Mouse (Mus musculus): Measurements from ENCODE around the gene Fam189b. TPM values are rescaled to one million over a fixed set of nuclear protein-coding genes. Genes with fewer than 3 reads are reported as not detected.

The Fam189b gene
- polyA plus RNA-seq, 1 experiment from 2014 or later, result 18.5 TPM

GRCm38 (mm10) chr3:89225918-89226317, 43.0 kb downstream of the Fam189b start:
- Histone ChIP-seq H3K9me3 (ENCODE audit: control insufficient read depth, low read length) (no peaks in the 10 kb centered on the region), H3K4me1 (replicated peaks; ENCODE audit: control insufficient read depth, insufficient read depth, low read length) (peaks cover 18% of the 10 kb centered on the region), H3K4me3 (ENCODE audit: low read depth, low read length) (peak overlapping the region; percentile 84), H3K4me2 (replicated peaks; ENCODE audit: low read depth, low read length) (peak overlapping the region; percentile 84), H3K9ac (ENCODE audit: low read depth, low read length) (peak overlapping the region; percentile 83), H3K36me3 (ENCODE audit: control insufficient read depth, insufficient read depth, low read length) (peaks cover 4% of the 10 kb centered on the region; the same call in 1 of the 2 replicates), H3K27ac (ENCODE audit: low read depth, low read length) (peak overlapping the region; percentile 84), H3K27me3 (ENCODE audit: control insufficient read depth, insufficient read depth, low read length) (0 out of 2 replicates have a peak, but pooled peaks cover 2% of the 10 kb centered on the region)
- 27% methylated on average over 4 of the region's 4 CpGs for WGBS
- ATAC-seq (ENCODE audit: low FRiP score) (peak; percentile 77), DNase-seq (ENCODE audit: low spot score) (peak; percentile 91)

- Histone ChIP-seq H3K9ac (ENCODE audit: low read depth, low read length) (peak overlapping the region; percentile 83), H3K4me3 (ENCODE audit: low read depth, low read length) (peak overlapping the region; percentile 84), H3K9me3 (ENCODE audit: control insufficient read depth, low read length) (no peaks in the 10 kb centered on the region), H3K4me2 (replicated peaks; ENCODE audit: low read depth, low read length) (peak overlapping the region; percentile 84), H3K36me3 (ENCODE audit: control insufficient read depth, insufficient read depth, low read length) (peaks cover 4% of the 10 kb centered on the region; the same call in 1 of the 2 replicates), H3K27ac (ENCODE audit: low read depth, low read length) (peak overlapping the region; percentile 84), H3K27me3 (ENCODE audit: control insufficient read depth, insufficient read depth, low read length) (0 out of 2 replicates have a peak, but pooled peaks cover 2% of the 10 kb centered on the region), H3K4me1 (replicated peaks; ENCODE audit: control insufficient read depth, insufficient read depth, low read length) (peaks cover 18% of the 10 kb centered on the region)
- 9% methylated on average over 11 of the region's 11 CpGs for WGBS
- DNase-seq (ENCODE audit: low spot score) (no peak), ATAC-seq (ENCODE audit: low FRiP score) (no peak; the same call in 1 of the 2 replicates)
These were observed 43.4 kb downstream of the Fam189b start for GRCm38 (mm10) chr3:89226361-89226760.

GRCm38 (mm10) chr3:89226900-89227299, 44.0 kb downstream of the Fam189b start, which contains the start of gene Mtx1:
Gene Mtx1 (minus strand): TSS chr3:89227088.
- 0 out of 2 replicates have a peak, but pooled peaks cover 2% of the 10 kb centered on the region for H3K27me3 ChIP-seq (ENCODE audit: control insufficient read depth, insufficient read depth, low read length)
- peak within 1 kb of the TSS; percentile 84 for H3K4me3 ChIP-seq (ENCODE audit: low read depth, low read length)
- H3K9me3 ChIP-seq (ENCODE audit: control insufficient read depth, low read length), result no peaks in the 10 kb centered on the region
- 2% methylated on average over 21 of the region's 21 CpGs for WGBS
- DNase-seq (ENCODE audit: low spot score) (no peak), ATAC-seq (ENCODE audit: low FRiP score) (no peak; the same call in 1 of the 2 replicates)
- peak within 1 kb of the TSS; percentile 84 for H3K4me2 ChIP-seq (replicated peaks; ENCODE audit: low read depth, low read length)
- H3K36me3 ChIP-seq (ENCODE audit: control insufficient read depth, insufficient read depth, low read length), result peaks cover 4% of the 10 kb centered on the region; the same call in 1 of the 2 replicates
- H3K9ac ChIP-seq (ENCODE audit: low read depth, low read length), result peak within 1 kb of the TSS; percentile 83
- H3K27ac ChIP-seq (ENCODE audit: low read depth, low read length), result peak within 1 kb of the TSS; percentile 84
- peaks cover 18% of the 10 kb centered on the region for H3K4me1 ChIP-seq (replicated peaks; ENCODE audit: control insufficient read depth, insufficient read depth, low read length)

GRCm38 (mm10) chr3:89227307-89228179, 44.6 kb downstream of the Fam189b start:
- peak overlapping the region; percentile 84 for H3K4me3 ChIP-seq (ENCODE audit: low read depth, low read length)
- peak; percentile 99 for DNase-seq (ENCODE audit: low spot score)
- H3K36me3 ChIP-seq (ENCODE audit: control insufficient read depth, insufficient read depth, low read length), result peaks cover 4% of the 10 kb centered on the region; the same call in 1 of the 2 replicates
- peak; percentile 76 for ATAC-seq (ENCODE audit: low FRiP score)
- peak overlapping the region; percentile 84 for H3K4me2 ChIP-seq (replicated peaks; ENCODE audit: low read depth, low read length)
- 2% methylated on average over 41 of the region's 41 CpGs for WGBS
- H3K4me1 ChIP-seq (replicated peaks; ENCODE audit: control insufficient read depth, insufficient read depth, low read length), result peaks cover 18% of the 10 kb centered on the region
- 0 out of 2 replicates have a peak, but pooled peaks cover 2% of the 10 kb centered on the region for H3K27me3 ChIP-seq (ENCODE audit: control insufficient read depth, insufficient read depth, low read length)
- H3K9ac ChIP-seq (ENCODE audit: low read depth, low read length), result peak overlapping the region; percentile 83
- peak overlapping the region; percentile 84 for H3K27ac ChIP-seq (ENCODE audit: low read depth, low read length)
- H3K9me3 ChIP-seq (ENCODE audit: control insufficient read depth, low read length), result no peaks in the 10 kb centered on the region

- Histone ChIP-seq H3K9ac (ENCODE audit: low read depth, low read length) (peak overlapping the region; percentile 83), H3K4me2 (replicated peaks; ENCODE audit: low read depth, low read length) (peak overlapping the region; percentile 84), H3K27me3 (ENCODE audit: control insufficient read depth, insufficient read depth, low read length) (0 out of 2 replicates have a peak, but pooled peaks cover 2% of the 10 kb centered on the region), H3K4me3 (ENCODE audit: low read depth, low read length) (peak overlapping the region; percentile 84), H3K36me3 (ENCODE audit: control insufficient read depth, insufficient read depth, low read length) (peaks cover 4% of the 10 kb centered on the region; the same call in 1 of the 2 replicates), H3K27ac (ENCODE audit: low read depth, low read length) (peak overlapping the region; percentile 84), H3K4me1 (replicated peaks; ENCODE audit: control insufficient read depth, insufficient read depth, low read length) (peaks cover 18% of the 10 kb centered on the region), H3K9me3 (ENCODE audit: control insufficient read depth, low read length) (no peaks in the 10 kb centered on the region)
- DNase-seq (ENCODE audit: low spot score) (peak; percentile 94), ATAC-seq (ENCODE audit: low FRiP score) (peak; percentile 20; the same call in 1 of the 2 replicates)
- WGBS, result 0% methylated on average over 20 of the region's 20 CpGs
These were observed 45.2 kb downstream of the Fam189b start for GRCm38 (mm10) chr3:89228180-89228549.

DNA sequence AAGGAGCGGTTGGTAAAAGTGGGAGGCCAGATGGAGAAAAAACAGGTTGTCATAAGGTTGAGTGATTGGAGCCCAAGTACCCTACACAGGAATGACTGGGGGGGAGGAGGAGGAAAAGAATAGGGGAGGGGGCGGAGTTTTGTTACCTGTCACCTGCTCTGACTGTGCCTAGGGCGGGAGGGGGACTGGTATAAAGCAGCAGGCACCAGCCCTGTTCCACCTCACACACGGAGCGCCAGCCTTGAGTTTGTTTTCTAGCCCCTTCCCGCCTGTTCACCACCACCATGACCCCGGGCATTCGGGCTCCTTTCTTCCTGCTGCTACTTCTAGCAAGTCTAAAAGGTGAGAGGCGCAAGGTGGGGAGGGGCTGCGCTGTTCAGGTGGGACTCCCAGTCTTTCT, 45.9 kb downstream of the Fam189b start, which contains the start of gene Muc1:
TSS of gene Muc1 (plus strand) at position 222 of the 400 bp plus-strand sequence.
- Histone ChIP-seq H3K27me3 (ENCODE audit: control insufficient read depth, insufficient read depth, low read length) (0 out of 2 replicates have a peak, but pooled peaks cover 2% of the 10 kb centered on the region), H3K27ac (ENCODE audit: low read depth, low read length) (peak within 1 kb of the TSS; percentile 84), H3K9me3 (ENCODE audit: control insufficient read depth, low read length) (no peaks in the 10 kb centered on the region), H3K9ac (ENCODE audit: low read depth, low read length) (peak within 1 kb of the TSS; percentile 83), H3K4me1 (replicated peaks; ENCODE audit: control insufficient read depth, insufficient read depth, low read length) (peaks cover 14% of the 10 kb centered on the region), H3K4me2 (replicated peaks; ENCODE audit: low read depth, low read length) (peak within 1 kb of the TSS; percentile 84), H3K4me3 (ENCODE audit: low read depth, low read length) (peak within 1 kb of the TSS; percentile 84), H3K36me3 (ENCODE audit: control insufficient read depth, insufficient read depth, low read length) (peaks cover 2% of the 10 kb centered on the region; the same call in 1 of the 2 replicates)
- DNase-seq (ENCODE audit: low spot score), result no peak
- no peak for ATAC-seq (ENCODE audit: low FRiP score)
- 37% methylated on average over 8 of the region's 10 CpGs for WGBS

DNA sequence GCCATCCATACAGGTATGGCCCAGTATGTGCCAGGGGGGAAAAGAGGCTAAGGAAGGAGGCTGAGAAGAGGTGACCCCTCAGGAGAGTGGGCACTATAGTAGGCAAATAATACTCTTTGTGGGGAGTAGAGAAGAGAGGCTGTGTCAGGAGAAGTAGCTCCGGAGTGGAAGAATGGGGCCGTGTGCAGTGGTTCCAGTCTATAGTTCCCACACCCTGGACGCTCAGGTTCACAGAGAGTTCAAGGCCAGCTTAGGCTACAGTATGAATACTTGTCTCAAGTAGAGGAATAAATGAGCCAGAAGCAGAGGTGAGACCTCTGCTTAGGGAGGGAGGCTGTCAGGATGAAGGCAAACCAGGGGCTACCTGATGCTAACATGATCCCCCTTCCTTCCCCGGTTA, 46.3 kb downstream of the Fam189b start:
- DNase-seq (ENCODE audit: low spot score) (no peak), ATAC-seq (ENCODE audit: low FRiP score) (no peak)
- H3K36me3 ChIP-seq (ENCODE audit: control insufficient read depth, insufficient read depth, low read length), result no peaks in the 10 kb centered on the region
- peaks cover 10% of the 10 kb centered on the region for H3K4me1 ChIP-seq (replicated peaks; ENCODE audit: control insufficient read depth, insufficient read depth, low read length)
- 58% methylated on average over 4 of the region's 4 CpGs for WGBS
- H3K4me3 ChIP-seq (ENCODE audit: low read depth, low read length), result no peak overlapping the region
- 0 out of 2 replicates have a peak, but pooled peaks cover 2% of the 10 kb centered on the region for H3K27me3 ChIP-seq (ENCODE audit: control insufficient read depth, insufficient read depth, low read length)
- no peak overlapping the region for H3K27ac ChIP-seq (ENCODE audit: low read depth, low read length)
- no peak overlapping the region for H3K4me2 ChIP-seq (replicated peaks; ENCODE audit: low read depth, low read length)
- H3K9me3 ChIP-seq (ENCODE audit: control insufficient read depth, low read length), result no peaks in the 10 kb centered on the region
- H3K9ac ChIP-seq (ENCODE audit: low read depth, low read length), result no peak overlapping the region

DNA sequence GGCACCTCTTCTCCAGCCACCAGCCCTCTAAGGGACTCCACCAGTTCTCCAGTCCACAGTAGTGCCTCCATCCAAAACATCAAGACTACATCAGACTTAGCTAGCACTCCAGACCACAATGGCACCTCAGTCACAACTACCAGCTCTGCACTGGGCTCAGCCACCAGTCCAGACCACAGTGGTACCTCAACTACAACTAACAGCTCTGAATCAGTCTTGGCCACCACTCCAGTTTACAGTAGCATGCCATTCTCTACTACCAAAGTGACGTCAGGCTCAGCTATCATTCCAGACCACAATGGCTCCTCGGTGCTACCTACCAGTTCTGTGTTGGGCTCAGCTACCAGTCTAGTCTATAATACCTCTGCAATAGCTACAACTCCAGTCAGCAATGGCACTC, 47.6 kb downstream of the Fam189b start:
- Histone ChIP-seq H3K27ac (ENCODE audit: low read depth, low read length) (no peak overlapping the region), H3K9me3 (ENCODE audit: control insufficient read depth, low read length) (no peaks in the 10 kb centered on the region), H3K4me3 (ENCODE audit: low read depth, low read length) (no peak overlapping the region), H3K27me3 (ENCODE audit: control insufficient read depth, insufficient read depth, low read length) (no peaks in the 10 kb centered on the region), H3K9ac (ENCODE audit: low read depth, low read length) (no peak overlapping the region), H3K36me3 (ENCODE audit: control insufficient read depth, insufficient read depth, low read length) (no peaks in the 10 kb centered on the region), H3K4me2 (replicated peaks; ENCODE audit: low read depth, low read length) (no peak overlapping the region), H3K4me1 (replicated peaks; ENCODE audit: control insufficient read depth, insufficient read depth, low read length) (peaks cover 9% of the 10 kb centered on the region; the same call in 1 of the 2 replicates)
- no peak for ATAC-seq (ENCODE audit: low FRiP score)
- 89% methylated on average over 2 of the region's 2 CpGs for WGBS
- DNase-seq (ENCODE audit: low spot score), result no peak

All from hindbrain, embryonic 11.5 days (tissue).